Mouse (Mus musculus): ENCODE data around the gene Uso1.

Uso1 gene

DNA sequence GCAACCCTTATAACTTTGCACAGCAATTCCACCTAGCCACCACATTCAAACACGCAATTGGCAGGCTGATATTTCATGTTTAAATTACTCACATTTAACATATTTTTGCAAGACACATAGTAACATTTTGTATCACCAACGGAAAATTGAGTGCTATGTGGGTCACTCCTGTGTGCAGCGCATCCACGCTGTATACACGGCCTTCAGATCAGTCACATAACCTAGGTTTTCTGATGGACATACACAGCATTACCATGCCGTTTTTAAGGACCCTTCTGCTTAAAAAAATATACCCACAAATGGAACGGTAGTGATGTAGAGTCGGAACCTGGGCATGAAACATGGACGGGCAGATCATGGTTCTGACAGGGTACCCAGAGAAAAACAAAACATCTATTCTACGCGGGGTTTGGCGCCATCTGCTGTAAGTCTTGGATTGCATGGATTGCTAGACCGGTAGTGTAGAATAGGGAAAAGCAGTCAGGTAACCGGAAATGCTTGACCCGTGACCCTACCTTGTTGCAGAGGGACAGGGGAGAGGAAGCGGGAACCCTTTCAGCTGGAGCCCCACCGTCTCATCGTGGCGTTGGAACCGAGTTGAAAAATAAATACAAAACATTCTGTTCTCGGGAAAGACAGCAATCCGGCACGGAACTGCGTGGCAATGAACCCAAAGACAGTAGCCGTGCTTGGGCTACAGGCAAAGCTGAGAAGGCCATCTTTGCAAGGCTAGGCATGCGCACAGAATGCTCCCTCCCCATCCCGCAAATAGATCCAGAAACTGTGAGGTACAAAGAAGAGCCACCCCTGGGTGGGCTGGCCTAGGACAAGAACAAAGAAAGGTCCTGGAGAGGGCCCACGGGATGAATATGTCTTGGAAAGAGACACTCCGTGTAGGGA lies 101.8 kb downstream of the Uso1 start:
- peak; percentile 81 to 85 for DNase-seq (ENCODE audit: low spot score in 2 of 2)

DNA sequence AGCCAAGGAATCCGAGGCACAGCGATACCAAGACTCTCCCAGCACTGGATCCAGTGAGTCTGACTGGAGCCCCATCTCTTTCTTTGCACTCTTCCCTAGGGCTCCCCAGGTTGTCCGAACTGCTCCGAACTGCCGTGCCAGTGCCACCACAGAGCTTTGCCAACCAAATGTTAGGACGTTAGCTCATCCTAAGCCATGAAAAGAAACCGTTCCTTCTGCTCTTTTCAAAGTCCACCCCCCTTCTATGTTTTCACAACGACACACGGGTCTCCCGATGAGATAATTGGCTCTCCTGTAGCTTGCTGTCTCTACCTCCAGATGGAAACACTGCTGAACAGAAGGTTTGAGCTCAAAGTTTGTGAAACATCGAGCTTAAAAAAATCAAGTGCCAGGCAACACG lies 103.0 kb downstream of the Uso1 start:
- peak; percentile 25 to 44 for DNase-seq (ENCODE audit: low spot score in 2 of 2)

DNA sequence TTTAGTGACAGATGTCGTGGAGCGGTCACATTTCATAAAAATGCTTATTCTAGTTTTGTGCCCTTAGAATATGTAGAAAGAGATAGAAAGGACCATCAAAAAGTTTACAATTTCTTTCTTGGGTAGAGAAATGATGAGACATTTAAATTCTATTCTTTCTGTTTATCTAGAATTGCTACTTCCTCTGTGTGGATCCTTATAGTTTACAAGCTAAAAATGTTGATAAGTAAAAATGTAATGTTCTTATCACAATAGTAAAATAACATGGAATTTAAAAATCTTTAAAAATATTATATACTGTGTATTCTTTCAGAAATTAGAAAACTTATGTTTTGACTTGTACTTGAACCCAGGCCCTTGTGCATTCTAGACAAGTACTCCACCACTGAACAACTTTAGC lies 107.2 kb downstream of the Uso1 start:
- DNase-seq (ENCODE audit: low spot score in 2 of 2): no peak

GRCm38 (mm10) chr5:92245483-92245882 lies 107.7 kb downstream of the Uso1 start:
- DNase-seq (ENCODE audit: low spot score in 2 of 2): no peak

- no peak for DNase-seq (ENCODE audit: low spot score in 2 of 2)
Observed at GRCm38 (mm10) chr5:92248614-92249013, 110.9 kb downstream of the Uso1 start.

DNA sequence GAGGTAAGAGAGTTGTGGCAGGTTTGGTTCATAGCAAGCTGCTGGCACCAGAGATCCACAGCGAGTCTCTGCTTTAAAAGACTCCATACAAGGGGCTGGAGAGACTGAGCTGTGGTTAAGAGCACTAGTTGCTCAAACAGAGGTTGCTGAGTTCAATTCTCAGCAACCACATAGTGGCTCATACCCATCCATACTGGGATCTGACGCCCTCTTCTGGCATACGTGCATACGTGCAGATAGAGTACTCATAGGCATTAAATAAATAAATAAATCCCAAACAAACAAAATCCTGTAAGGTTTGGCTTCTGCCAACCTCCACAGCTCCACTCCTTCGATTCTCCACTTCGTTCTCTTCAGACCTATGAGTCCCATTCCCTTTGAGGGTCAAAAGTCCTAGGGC lies 114.3 kb downstream of the Uso1 start:
- DNase-seq (ENCODE audit: low spot score in 2 of 2): no peak
